Mouse (Mus musculus) kidney, postnatal 14 days (tissue): ENCODE results near the gene Asic2.
"Not testable (repeated sequence)": the region's sequence is repeated elsewhere in the genome, so short reads cannot be mapped to it uniquely, and the experiment has no call there.

ENCODE experiments used
- DNase-seq: peaks from one replicate; pipeline ENCODE4 v3.0.0; 2022; ENCODE audit warnings: mixed read lengths

Gene Asic2

GRCm38 (mm10) chr11:81416319-81416718, 551.9 kb downstream of the Asic2 start:
- no peak for DNase-seq

GRCm38 (mm10) chr11:81414596-81414995, 553.7 kb downstream of the Asic2 start:
- no peak for DNase-seq

GRCm38 (mm10) chr11:81411251-81411650, 557.0 kb downstream of the Asic2 start:
- DNase-seq = no peak

GRCm38 (mm10) chr11:81405951-81406350, 562.3 kb downstream of the Asic2 start:
- no peak for DNase-seq

GRCm38 (mm10) chr11:81402263-81402662, 566.0 kb downstream of the Asic2 start:
- DNase-seq = no peak

- DNase-seq = no peak
Observed at GRCm38 (mm10) chr11:81392855-81393254, 575.4 kb downstream of the Asic2 start.

- DNase-seq = no peak
Observed at GRCm38 (mm10) chr11:81386185-81386584, 582.1 kb downstream of the Asic2 start.

GRCm38 (mm10) chr11:81385547-81385946, 582.7 kb downstream of the Asic2 start:
- DNase-seq = no peak

GRCm38 (mm10) chr11:81374841-81375240, 593.4 kb downstream of the Asic2 start:
- DNase-seq = peak; percentile 58

- DNase-seq = no peak
Observed at GRCm38 (mm10) chr11:81374003-81374710, 594.1 kb downstream of the Asic2 start.

GRCm38 (mm10) chr11:81371545-81371944, 596.7 kb downstream of the Asic2 start:
- peak; percentile 58 for DNase-seq

GRCm38 (mm10) chr11:81370426-81370810, 597.8 kb downstream of the Asic2 start:
- no peak for DNase-seq

GRCm38 (mm10) chr11:81369497-81370425, 598.5 kb downstream of the Asic2 start:
- DNase-seq = peak; percentile 48

- no peak for DNase-seq
Observed at GRCm38 (mm10) chr11:81364442-81364841, 603.8 kb downstream of the Asic2 start.

GRCm38 (mm10) chr11:81362461-81362860, 605.8 kb downstream of the Asic2 start:
- DNase-seq = peak; percentile 39

- peak; percentile 10 for DNase-seq
Observed at GRCm38 (mm10) chr11:81361040-81361439, 607.2 kb downstream of the Asic2 start.

GRCm38 (mm10) chr11:81350498-81350897, 617.8 kb downstream of the Asic2 start:
- DNase-seq = not testable (repeated sequence)

GRCm38 (mm10) chr11:81331977-81332376, 636.3 kb downstream of the Asic2 start:
- no peak for DNase-seq

GRCm38 (mm10) chr11:81330982-81331381, 637.3 kb downstream of the Asic2 start:
- no peak for DNase-seq

- no peak for DNase-seq
Observed at GRCm38 (mm10) chr11:81328088-81328487, 640.2 kb downstream of the Asic2 start.

- DNase-seq = no peak
Observed at GRCm38 (mm10) chr11:81323146-81323545, 645.1 kb downstream of the Asic2 start.

- DNase-seq = no peak
Observed at GRCm38 (mm10) chr11:81322466-81322865, 645.8 kb downstream of the Asic2 start.

GRCm38 (mm10) chr11:81290041-81290440, 678.2 kb downstream of the Asic2 start:
- peak; percentile 41 for DNase-seq

- DNase-seq = no peak
Observed at GRCm38 (mm10) chr11:81283185-81283584, 685.1 kb downstream of the Asic2 start.
